Mouse (Mus musculus) brain, embryonic 14.5 days (tissue): ENCODE results near the gene Clrn2.

Source experiments
- CTCF ChIP-seq: fragments of 200-500 bp; IDR thresholded peaks from 2 replicates; pipeline ENCODE4 v1.5.1; 2012; ENCODE audit warnings: inconsistent platforms, mild to moderate bottlenecking, moderate library complexity, borderline replicate concordance; ENCODE audit not compliant: insufficient read depth, insufficient read length; ENCODE audit errors: extremely low read depth
- POLR2A ChIP-seq: fragments of 200-500 bp; IDR thresholded peaks from 2 replicates; pipeline ENCODE4 v1.6.1; 2012; ENCODE audit warnings: mild to moderate bottlenecking, inconsistent platforms, borderline replicate concordance; ENCODE audit not compliant: poor library complexity, insufficient read depth, insufficient read length, severe bottlenecking; ENCODE audit errors: extremely low read depth

DNA sequence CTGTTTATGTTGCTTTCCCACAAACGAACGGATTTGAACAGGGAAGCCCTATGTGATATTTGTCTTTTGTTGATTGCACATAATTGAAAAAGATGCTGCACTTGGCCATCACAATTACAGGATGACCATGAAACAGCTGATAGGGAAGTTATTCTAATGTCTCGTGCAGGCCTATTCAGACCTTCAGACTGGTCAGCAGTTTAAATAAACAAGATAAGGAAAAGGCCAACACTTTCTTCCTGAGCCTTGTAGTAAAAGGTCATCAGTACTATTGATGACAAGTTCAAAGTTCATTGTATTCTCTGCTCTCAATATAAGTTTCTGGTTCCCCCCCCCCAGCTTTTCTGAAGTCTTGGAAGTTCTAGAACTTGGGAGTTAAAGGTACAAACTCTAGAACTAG, 29.1 kb downstream of the Clrn2 start:
- no peak for TF ChIP-seq CTCF
- TF ChIP-seq POLR2A = no peak
